Mouse (Mus musculus) T-helper 1 cell (primary cell): ENCODE data around the gene Dab1.

Experiments
- in situ Hi-C: fragments of 300-600 bp; cut with MboI, MseI; formaldehyde crosslinking; loops from one replicate; pipeline ENCODE4 v1.15.1; 2025; ENCODE audit warnings: high pct_unique_total_duplicates

Dab1 gene

GRCm38 (mm10) chr4:104596936-104597335 is 977.8 kb downstream of the Dab1 start:
- in situ Hi-C loops: no loop called here

- in situ Hi-C loops: no loop called here
These were observed 978.6 kb downstream of the Dab1 start for GRCm38 (mm10) chr4:104597490-104598465.

GRCm38 (mm10) chr4:104602804-104603203 is 983.6 kb downstream of the Dab1 start:
- in situ Hi-C loops: no loop called here

GRCm38 (mm10) chr4:104604298-104604697 is 985.1 kb downstream of the Dab1 start:
- in situ Hi-C loops: no loop called here

- in situ Hi-C loops: no loop called here
These were observed 987.7 kb downstream of the Dab1 start for GRCm38 (mm10) chr4:104606881-104607280.

GRCm38 (mm10) chr4:104607636-104608035 is 988.5 kb downstream of the Dab1 start:
- in situ Hi-C loops: no loop called here

GRCm38 (mm10) chr4:104619452-104619851 is 1000.3 kb downstream of the Dab1 start:
- in situ Hi-C loops: no loop called here

GRCm38 (mm10) chr4:104625316-104625715 is 1006.2 kb downstream of the Dab1 start:
- in situ Hi-C loops: no loop called here

GRCm38 (mm10) chr4:104628708-104629107 is 1009.5 kb downstream of the Dab1 start:
- in situ Hi-C loops: no loop called here

GRCm38 (mm10) chr4:104637016-104637415 is 1017.9 kb downstream of the Dab1 start:
- in situ Hi-C loops: no loop called here

GRCm38 (mm10) chr4:104640617-104641016 is 1021.5 kb downstream of the Dab1 start:
- in situ Hi-C loops: no loop called here

- in situ Hi-C loops: no loop called here
These were observed 1023.8 kb downstream of the Dab1 start for GRCm38 (mm10) chr4:104642761-104643469.

GRCm38 (mm10) chr4:104643534-104644356 is 1024.6 kb downstream of the Dab1 start:
- in situ Hi-C loops: no loop called here

- in situ Hi-C loops: no loop called here
These were observed 1025.1 kb downstream of the Dab1 start for GRCm38 (mm10) chr4:104644357-104644630.

GRCm38 (mm10) chr4:104644862-104645261 is 1025.7 kb downstream of the Dab1 start:
- in situ Hi-C loops: no loop called here

GRCm38 (mm10) chr4:104651761-104652160 is 1032.6 kb downstream of the Dab1 start:
- in situ Hi-C loops: no loop called here

- in situ Hi-C loops: no loop called here
These were observed 1037.6 kb downstream of the Dab1 start for GRCm38 (mm10) chr4:104656728-104657127.

GRCm38 (mm10) chr4:104662841-104663614 is 1043.9 kb downstream of the Dab1 start:
- in situ Hi-C loops: no loop called here

- in situ Hi-C loops: no loop called here
These were observed 1046.4 kb downstream of the Dab1 start for GRCm38 (mm10) chr4:104665553-104665952.

- in situ Hi-C loops: no loop called here
These were observed 1047.8 kb downstream of the Dab1 start for GRCm38 (mm10) chr4:104666831-104667551.

- in situ Hi-C loops: no loop called here
These were observed 1048.9 kb downstream of the Dab1 start for GRCm38 (mm10) chr4:104668061-104668460.
